Mouse (Mus musculus) liver, embryonic 14.5 days (tissue): ENCODE results near the gene Tmem258.

Experiments used
- CTCF ChIP-seq: IDR thresholded peaks from 2 replicates; pipeline ENCODE4 v1.5.1; 2016; ENCODE audit warnings: antibody characterized with exemption, low read depth, control low read depth
- EP300 ChIP-seq: IDR thresholded peaks from 2 replicates; pipeline ENCODE4 v1.6.1; 2016; ENCODE audit warnings: antibody characterized with exemption, low read depth

GRCm38 (mm10) chr19:10197130-10197529 is 6.7 kb upstream of the Tmem258 start:
- TF ChIP-seq EP300 (no peak), CTCF (no peak)
